Mouse (Mus musculus): ENCODE measurements around the gene Atxn1. TPM values are rescaled to one million over a fixed set of nuclear protein-coding genes. Genes with fewer than 3 reads are reported as not detected.

The Atxn1 gene
- total and polyA plus RNA-seq, 3 experiments: 9.4 to 61.0 (median 25.0) TPM

GRCm38 (mm10) chr13:45796286-45796685, 168.5 kb downstream of the Atxn1 start:
- Histone ChIP-seq H3K9me3 (replicated peaks) (no peaks in the 10 kb centered on the region), H3K4me3 (ENCODE audit: low read depth, low read length) (no peak overlapping the region), H3K4me1 (ENCODE audit: insufficient read depth, low read depth, low read length) (no peaks in the 10 kb centered on the region), H3K36me3 (replicated peaks) (peaks cover 60% of the 10 kb centered on the region), H3K27me3 (ENCODE audit: insufficient read depth, low read length) (no peaks in the 10 kb centered on the region)
- no peak for DNase-seq (ENCODE audit: low spot score)
- ATAC-seq (ENCODE audit: extremely low read depth, insufficient number of reproducible peaks, low FRiP score, poor library complexity, severe bottlenecking): no peak
- TF ChIP-seq POLR2AphosphoS5 (IDR thresholded peaks at IDR 0.05; ENCODE audit: insufficient replicate concordance, low read depth, low read length) (no peak), CTCF (IDR thresholded peaks at IDR 0.05; ENCODE audit: low read depth, low read length) (no peak), GATA1 (IDR thresholded peaks at IDR 0.05; ENCODE audit: borderline replicate concordance, low read length) (no peak), TAL1 (conservative IDR thresholded peaks at IDR 0.05; ENCODE audit: low read depth, low read length) (no peak), GATA2 (IDR thresholded peaks at IDR 0.05; ENCODE audit: borderline replicate concordance, low read depth, low read length) (no peak)

GRCm38 (mm10) chr13:45793796-45794195, 171.0 kb downstream of the Atxn1 start:
- no peak for DNase-seq (ENCODE audit: low spot score)
- H3K4me3 ChIP-seq (ENCODE audit: low read depth, low read length): no peak overlapping the region

GRCm38 (mm10) chr13:45786409-45786808, 178.4 kb downstream of the Atxn1 start:
- peaks cover 65% of the 10 kb centered on the region for H3K36me3 ChIP-seq (replicated peaks)
- ATAC-seq (ENCODE audit: extremely low read depth, insufficient number of reproducible peaks, low FRiP score, poor library complexity, severe bottlenecking) (no peak), DNase-seq (ENCODE audit: low spot score) (no peak)
- H3K9me3 ChIP-seq (replicated peaks): no peaks in the 10 kb centered on the region
- H3K27me3 ChIP-seq (ENCODE audit: insufficient read depth, low read length): no peaks in the 10 kb centered on the region
- H3K4me3 ChIP-seq (ENCODE audit: low read depth, low read length): no peak overlapping the region
- TF ChIP-seq POLR2AphosphoS5 (IDR thresholded peaks at IDR 0.05; ENCODE audit: insufficient replicate concordance, low read depth, low read length): no peak
- TF ChIP-seq GATA2 (IDR thresholded peaks at IDR 0.05; ENCODE audit: borderline replicate concordance, low read depth, low read length): no peak
- no peak for TF ChIP-seq TAL1 (conservative IDR thresholded peaks at IDR 0.05; ENCODE audit: low read depth, low read length)
- H3K4me1 ChIP-seq (ENCODE audit: insufficient read depth, low read depth, low read length): peaks cover 3% of the 10 kb centered on the region; the same call in 1 of the 2 replicates

More at GRCm38 (mm10) chr13:45793796-45794195, 171.0 kb downstream of the Atxn1 start:
- ATAC-seq (ENCODE audit: extremely low read depth, insufficient number of reproducible peaks, low FRiP score, poor library complexity, severe bottlenecking): no peak
- TF ChIP-seq GATA1 (IDR thresholded peaks at IDR 0.05; ENCODE audit: borderline replicate concordance, low read length): no peak
- TF ChIP-seq POLR2AphosphoS5 (IDR thresholded peaks at IDR 0.05; ENCODE audit: insufficient replicate concordance, low read depth, low read length): no peak
- no peak for TF ChIP-seq GATA2 (IDR thresholded peaks at IDR 0.05; ENCODE audit: borderline replicate concordance, low read depth, low read length)
- TF ChIP-seq TAL1 (conservative IDR thresholded peaks at IDR 0.05; ENCODE audit: low read depth, low read length): no peak
- no peak for TF ChIP-seq CTCF (IDR thresholded peaks at IDR 0.05; ENCODE audit: low read depth, low read length)
- no peaks in the 10 kb centered on the region for H3K9me3 ChIP-seq (replicated peaks)
- H3K4me1 ChIP-seq (ENCODE audit: insufficient read depth, low read depth, low read length): no peaks in the 10 kb centered on the region
- no peaks in the 10 kb centered on the region for H3K27me3 ChIP-seq (ENCODE audit: insufficient read depth, low read length)
- H3K36me3 ChIP-seq (replicated peaks): peaks cover 73% of the 10 kb centered on the region

GRCm38 (mm10) chr13:45783681-45784080, 181.1 kb downstream of the Atxn1 start:
- no peaks in the 10 kb centered on the region for H3K27me3 ChIP-seq (ENCODE audit: insufficient read depth, low read length)
- ATAC-seq (ENCODE audit: extremely low read depth, insufficient number of reproducible peaks, low FRiP score, poor library complexity, severe bottlenecking) (no peak), DNase-seq (ENCODE audit: low spot score) (no peak)
- H3K9me3 ChIP-seq (replicated peaks): no peaks in the 10 kb centered on the region
- TF ChIP-seq GATA2 (IDR thresholded peaks at IDR 0.05; ENCODE audit: borderline replicate concordance, low read depth, low read length) (no peak), POLR2AphosphoS5 (IDR thresholded peaks at IDR 0.05; ENCODE audit: insufficient replicate concordance, low read depth, low read length) (no peak), TAL1 (conservative IDR thresholded peaks at IDR 0.05; ENCODE audit: low read depth, low read length) (no peak), CTCF (IDR thresholded peaks at IDR 0.05; ENCODE audit: low read depth, low read length) (no peak)
- H3K36me3 ChIP-seq (replicated peaks): peaks cover 66% of the 10 kb centered on the region
- H3K4me3 ChIP-seq (ENCODE audit: low read depth, low read length): no peak overlapping the region
- peaks cover 3% of the 10 kb centered on the region; the same call in 1 of the 2 replicates for H3K4me1 ChIP-seq (ENCODE audit: insufficient read depth, low read depth, low read length)

- no peak for DNase-seq (ENCODE audit: low spot score)
- no peaks in the 10 kb centered on the region for H3K27me3 ChIP-seq (ENCODE audit: insufficient read depth, low read length)
- no peak for ATAC-seq (ENCODE audit: extremely low read depth, insufficient number of reproducible peaks, low FRiP score, poor library complexity, severe bottlenecking)
- peaks cover 48% of the 10 kb centered on the region for H3K36me3 ChIP-seq (replicated peaks)
- H3K4me1 ChIP-seq (ENCODE audit: insufficient read depth, low read depth, low read length): peaks cover 29% of the 10 kb centered on the region
- no peaks in the 10 kb centered on the region for H3K9me3 ChIP-seq (replicated peaks)
- TF ChIP-seq GATA1 (IDR thresholded peaks at IDR 0.05; ENCODE audit: borderline replicate concordance, low read length) (no peak), CTCF (IDR thresholded peaks at IDR 0.05; ENCODE audit: low read depth, low read length) (peak; percentile 22; the same call in 1 of the 2 replicates)
- no peak overlapping the region for H3K4me3 ChIP-seq (ENCODE audit: low read depth, low read length)
Observed at GRCm38 (mm10) chr13:45778750-45779149, 186.1 kb downstream of the Atxn1 start.

- ATAC-seq (ENCODE audit: extremely low read depth, insufficient number of reproducible peaks, low FRiP score, poor library complexity, severe bottlenecking) (no peak), DNase-seq (ENCODE audit: low spot score) (no peak)
- TF ChIP-seq POLR2AphosphoS5 (IDR thresholded peaks at IDR 0.05; ENCODE audit: insufficient replicate concordance, low read depth, low read length) (no peak), GATA2 (IDR thresholded peaks at IDR 0.05; ENCODE audit: borderline replicate concordance, low read depth, low read length) (no peak), TAL1 (conservative IDR thresholded peaks at IDR 0.05; ENCODE audit: low read depth, low read length) (no peak), CTCF (IDR thresholded peaks at IDR 0.05; ENCODE audit: low read depth, low read length) (no peak), GATA1 (IDR thresholded peaks at IDR 0.05; ENCODE audit: borderline replicate concordance, low read length) (no peak)
- peaks cover 29% of the 10 kb centered on the region for H3K4me1 ChIP-seq (ENCODE audit: insufficient read depth, low read depth, low read length)
- no peaks in the 10 kb centered on the region for H3K9me3 ChIP-seq (replicated peaks)
- no peak overlapping the region for H3K4me3 ChIP-seq (ENCODE audit: low read depth, low read length)
- H3K27me3 ChIP-seq (ENCODE audit: insufficient read depth, low read length): no peaks in the 10 kb centered on the region
- H3K36me3 ChIP-seq (replicated peaks): peaks cover 50% of the 10 kb centered on the region
Observed at GRCm38 (mm10) chr13:45778171-45778570, 186.6 kb downstream of the Atxn1 start.

- peaks cover 45% of the 10 kb centered on the region for H3K36me3 ChIP-seq (replicated peaks)
- DNase-seq (ENCODE audit: low spot score) (no peak), ATAC-seq (ENCODE audit: extremely low read depth, insufficient number of reproducible peaks, low FRiP score, poor library complexity, severe bottlenecking) (no peak)
- H3K4me3 ChIP-seq (ENCODE audit: low read depth, low read length): no peak overlapping the region; the same call in 1 of the 2 replicates
- no peaks in the 10 kb centered on the region for H3K9me3 ChIP-seq (replicated peaks)
- no peak for TF ChIP-seq CTCF (IDR thresholded peaks at IDR 0.05; ENCODE audit: low read depth, low read length)
- no peak for TF ChIP-seq POLR2AphosphoS5 (IDR thresholded peaks at IDR 0.05; ENCODE audit: insufficient replicate concordance, low read depth, low read length)
- TF ChIP-seq GATA2 (IDR thresholded peaks at IDR 0.05; ENCODE audit: borderline replicate concordance, low read depth, low read length): no peak
- TF ChIP-seq TAL1 (conservative IDR thresholded peaks at IDR 0.05; ENCODE audit: low read depth, low read length): no peak
- TF ChIP-seq GATA1 (IDR thresholded peaks at IDR 0.05; ENCODE audit: borderline replicate concordance, low read length): no peak
- H3K4me1 ChIP-seq (ENCODE audit: insufficient read depth, low read depth, low read length): peaks cover 29% of the 10 kb centered on the region
- no peaks in the 10 kb centered on the region for H3K27me3 ChIP-seq (ENCODE audit: insufficient read depth, low read length)
Observed at GRCm38 (mm10) chr13:45775516-45775915, 189.3 kb downstream of the Atxn1 start.
